Mouse (Mus musculus): ENCODE measurements around the gene Figla. TPM values are rescaled to one million over a fixed set of nuclear protein-coding genes. Genes with fewer than 3 reads are reported as not detected.
"Not testable (repeated sequence)": the region's sequence is repeated elsewhere in the genome, so short reads cannot be mapped to it uniquely, and the experiment has no call there.

The Figla gene
- total and polyA plus RNA-seq, 2 experiments from 2014 or later: not detected

DNA sequence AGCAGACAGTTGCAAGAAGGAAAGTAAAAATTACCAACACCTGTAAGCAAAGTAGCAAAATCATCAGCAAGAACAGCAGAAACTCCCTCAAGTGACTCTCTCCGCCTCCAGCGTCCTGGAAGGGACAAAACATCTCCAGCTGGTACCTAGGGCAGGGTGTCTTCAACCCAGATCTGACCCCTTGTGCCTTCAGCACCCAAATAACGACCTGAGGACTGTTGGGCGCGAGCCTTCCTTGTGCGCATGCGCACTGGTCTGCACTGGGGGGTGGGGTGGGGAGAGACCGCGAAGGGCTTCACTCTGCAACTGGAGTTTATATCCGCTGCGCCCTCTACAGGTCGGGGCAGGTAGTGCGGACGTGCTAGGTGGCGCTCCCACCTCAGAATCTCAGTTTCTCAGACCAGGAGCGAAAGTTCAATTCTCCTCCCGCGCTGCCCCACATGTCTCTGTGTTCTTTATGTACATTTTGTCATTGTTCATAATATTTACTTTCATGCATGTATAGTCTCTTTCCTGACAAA lies 12.5 kb upstream of the Figla start:
- Histone ChIP-seq H3K36me3 (replicated peaks; ENCODE audit: control insufficient read depth, insufficient read depth, low read length) (no peaks in the 10 kb centered on the region), H3K4me2 (ENCODE audit: low read depth, low read length) (no peak overlapping the region), H3K4me3 (ENCODE audit: low read depth, low read length) (no peak overlapping the region), H3K27me3 (ENCODE audit: control insufficient read depth, insufficient read depth, low read length) (peaks cover 5% of the 10 kb centered on the region; the same call in 1 of the 2 replicates), H3K9me3 (replicated peaks; ENCODE audit: control insufficient read depth, low read length) (no peaks in the 10 kb centered on the region), H3K27ac (ENCODE audit: low read depth) (no peak overlapping the region), H3K9ac (replicated peaks; ENCODE audit: low read depth, low read length) (no peak overlapping the region), H3K4me1 (ENCODE audit: control insufficient read depth, insufficient read depth) (no peaks in the 10 kb centered on the region)
- ATAC-seq (ENCODE audit: insufficient read depth, low read depth): no peak
- TF ChIP-seq CTCF (IDR thresholded peaks at IDR 0.05; ENCODE audit: low read depth) (peak; percentile 33), EP300 (IDR thresholded peaks at IDR 0.05; ENCODE audit: low read depth) (no peak)
- WGBS: 74% methylated on average over 18 of the region's 18 CpGs
- no peak for DNase-seq (ENCODE audit: low spot score)

- 9% methylated on average over 18 of the region's 18 CpGs for WGBS
Observed at GRCm38 (mm10) chr6:86004271-86005148, 11.5 kb upstream of the Figla start.

DNA sequence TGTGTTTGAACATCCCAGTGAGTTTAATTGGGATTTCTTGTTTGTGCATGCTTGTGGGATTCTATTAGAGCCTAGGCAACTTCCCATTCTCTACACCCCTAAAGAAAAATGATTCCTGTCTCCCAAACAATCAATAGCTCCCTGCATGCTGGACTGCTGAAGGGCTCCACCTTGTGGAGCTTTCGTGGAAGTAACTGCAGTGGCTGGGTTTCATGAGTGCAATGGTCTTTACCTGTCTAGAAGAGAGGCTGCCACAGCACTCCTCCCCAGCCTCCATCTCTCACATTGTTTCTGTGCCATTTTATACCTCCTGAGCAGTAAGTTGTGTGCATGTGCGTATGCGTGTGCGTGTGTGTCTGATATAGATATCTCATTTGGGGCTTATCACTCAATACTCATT lies 6.0 kb upstream of the Figla start:
- Histone ChIP-seq H3K4me3 (ENCODE audit: low read depth, low read length) (no peak overlapping the region), H3K9me3 (replicated peaks; ENCODE audit: control insufficient read depth, low read length) (no peaks in the 10 kb centered on the region), H3K36me3 (replicated peaks; ENCODE audit: control insufficient read depth, insufficient read depth, low read length) (no peaks in the 10 kb centered on the region), H3K4me1 (ENCODE audit: control insufficient read depth, insufficient read depth) (no peaks in the 10 kb centered on the region), H3K27ac (ENCODE audit: low read depth) (no peak overlapping the region), H3K4me2 (ENCODE audit: low read depth, low read length) (no peak overlapping the region), H3K27me3 (ENCODE audit: control insufficient read depth, insufficient read depth, low read length) (no peaks in the 10 kb centered on the region; the same call in 1 of the 2 replicates), H3K9ac (replicated peaks; ENCODE audit: low read depth, low read length) (no peak overlapping the region)
- WGBS: 33% methylated on average over 4 of the region's 4 CpGs
- TF ChIP-seq CTCF (IDR thresholded peaks at IDR 0.05; ENCODE audit: low read depth) (peak; percentile 80), EP300 (IDR thresholded peaks at IDR 0.05; ENCODE audit: low read depth) (no peak)
- DNase-seq (ENCODE audit: low spot score) (peak; percentile 67), ATAC-seq (ENCODE audit: insufficient read depth, low read depth) (no peak)

More at GRCm38 (mm10) chr6:86004271-86005148, 11.5 kb upstream of the Figla start:
- peak; percentile 89 for DNase-seq (ENCODE audit: low spot score)
- Histone ChIP-seq H3K4me2 (ENCODE audit: low read depth, low read length) (peak overlapping the region; percentile 45), H3K4me1 (ENCODE audit: control insufficient read depth, insufficient read depth) (no peaks in the 10 kb centered on the region), H3K4me3 (ENCODE audit: low read depth, low read length) (0 out of 2 replicates have a peak overlapping the region, but pooled peaks have one; percentile 3), H3K36me3 (replicated peaks; ENCODE audit: control insufficient read depth, insufficient read depth, low read length) (no peaks in the 10 kb centered on the region), H3K9me3 (replicated peaks; ENCODE audit: control insufficient read depth, low read length) (no peaks in the 10 kb centered on the region), H3K27me3 (ENCODE audit: control insufficient read depth, insufficient read depth, low read length) (peaks cover 5% of the 10 kb centered on the region; the same call in 1 of the 2 replicates), H3K27ac (ENCODE audit: low read depth) (no peak overlapping the region), H3K9ac (replicated peaks; ENCODE audit: low read depth, low read length) (no peak overlapping the region)
- peak; percentile 89 for ATAC-seq (ENCODE audit: insufficient read depth, low read depth)
- TF ChIP-seq CTCF (IDR thresholded peaks at IDR 0.05; ENCODE audit: low read depth) (peak; percentile 93), EP300 (IDR thresholded peaks at IDR 0.05; ENCODE audit: low read depth) (no peak)

DNA sequence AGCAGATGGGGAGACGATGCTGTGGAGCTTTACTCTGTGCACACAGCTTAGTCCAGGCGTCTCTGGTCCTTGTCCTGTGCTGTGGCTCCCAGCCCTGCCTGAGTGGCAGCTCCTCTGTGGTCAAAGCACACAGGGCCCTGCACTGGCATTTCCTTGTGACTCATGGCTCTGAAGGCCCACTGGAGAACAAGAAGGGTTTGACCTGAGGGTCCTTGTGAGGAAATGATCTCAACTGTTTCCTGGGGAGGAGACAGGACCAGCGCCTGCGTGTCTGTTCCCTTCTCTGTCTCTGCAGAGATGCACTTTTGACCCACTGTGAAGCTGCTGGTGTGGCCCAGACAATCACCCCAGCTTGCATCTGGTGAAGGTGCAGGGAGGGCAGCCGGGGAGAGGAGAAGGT lies 1.2 kb upstream of the Figla start:
- not testable (repeated sequence) for H3K27me3 ChIP-seq (ENCODE audit: control insufficient read depth, insufficient read depth, low read length); H3K9ac ChIP-seq (replicated peaks; ENCODE audit: low read depth, low read length); H3K9me3 ChIP-seq (replicated peaks; ENCODE audit: control insufficient read depth, low read length); H3K4me2 ChIP-seq (ENCODE audit: low read depth, low read length); H3K4me1 ChIP-seq (ENCODE audit: control insufficient read depth, insufficient read depth); H3K36me3 ChIP-seq (replicated peaks; ENCODE audit: control insufficient read depth, insufficient read depth, low read length); H3K27ac ChIP-seq (ENCODE audit: low read depth); DNase-seq (ENCODE audit: low spot score); H3K4me3 ChIP-seq (ENCODE audit: low read depth, low read length)
- peak; percentile 50 for ATAC-seq (ENCODE audit: insufficient read depth, low read depth)
- WGBS: 50% methylated on average over 5 of the region's 5 CpGs

GRCm38 (mm10) chr6:86016793-86017350 lies 901 bp downstream of the Figla start:
- WGBS: 77% methylated on average over 23 of the region's 23 CpGs
- no peaks in the 10 kb centered on the region for H3K36me3 ChIP-seq (replicated peaks; ENCODE audit: control insufficient read depth, insufficient read depth, low read length)
- H3K27ac ChIP-seq (ENCODE audit: low read depth): no peak overlapping the region
- no peak overlapping the region for H3K4me2 ChIP-seq (ENCODE audit: low read depth, low read length)
- no peaks in the 10 kb centered on the region for H3K27me3 ChIP-seq (ENCODE audit: control insufficient read depth, insufficient read depth, low read length)
- no peak overlapping the region for H3K4me3 ChIP-seq (ENCODE audit: low read depth, low read length)
- no peak for TF ChIP-seq CTCF (IDR thresholded peaks at IDR 0.05; ENCODE audit: low read depth)
- TF ChIP-seq EP300 (IDR thresholded peaks at IDR 0.05; ENCODE audit: low read depth): no peak
- H3K9me3 ChIP-seq (replicated peaks; ENCODE audit: control insufficient read depth, low read length): no peaks in the 10 kb centered on the region
- no peaks in the 10 kb centered on the region for H3K4me1 ChIP-seq (ENCODE audit: control insufficient read depth, insufficient read depth)
- ATAC-seq (ENCODE audit: insufficient read depth, low read depth) (no peak), DNase-seq (ENCODE audit: low spot score) (no peak)
- no peak overlapping the region for H3K9ac ChIP-seq (replicated peaks; ENCODE audit: low read depth, low read length)

Data from heart, postnatal 0 days (tissue).